Mouse (Mus musculus) left cerebral cortex, postnatal 4 days (tissue): Measurements from ENCODE around the gene Pomp. TPM values are rescaled to one million over a fixed set of nuclear protein-coding genes. Genes with fewer than 3 reads are reported as not detected.

Source experiments
- DNase-seq: peaks from one replicate; pipeline ENCODE4 v3.0.0-alpha.2; 2022
- intact Hi-C: fragments of 180-260 bp; cut with DNase I; formaldehyde crosslinking; loops from one replicate; pipeline ENCODE4 v1.15.1; 2025
- total RNA-seq, 2 experiments: library from RNA; stranded (reverse); gene quantifications; 2 replicates each; pipeline ENCODE4 v1.2.3; 2021

Gene Pomp
- total RNA-seq: 100 to 1,000 TPM; 143 to 160 TPM

DNA sequence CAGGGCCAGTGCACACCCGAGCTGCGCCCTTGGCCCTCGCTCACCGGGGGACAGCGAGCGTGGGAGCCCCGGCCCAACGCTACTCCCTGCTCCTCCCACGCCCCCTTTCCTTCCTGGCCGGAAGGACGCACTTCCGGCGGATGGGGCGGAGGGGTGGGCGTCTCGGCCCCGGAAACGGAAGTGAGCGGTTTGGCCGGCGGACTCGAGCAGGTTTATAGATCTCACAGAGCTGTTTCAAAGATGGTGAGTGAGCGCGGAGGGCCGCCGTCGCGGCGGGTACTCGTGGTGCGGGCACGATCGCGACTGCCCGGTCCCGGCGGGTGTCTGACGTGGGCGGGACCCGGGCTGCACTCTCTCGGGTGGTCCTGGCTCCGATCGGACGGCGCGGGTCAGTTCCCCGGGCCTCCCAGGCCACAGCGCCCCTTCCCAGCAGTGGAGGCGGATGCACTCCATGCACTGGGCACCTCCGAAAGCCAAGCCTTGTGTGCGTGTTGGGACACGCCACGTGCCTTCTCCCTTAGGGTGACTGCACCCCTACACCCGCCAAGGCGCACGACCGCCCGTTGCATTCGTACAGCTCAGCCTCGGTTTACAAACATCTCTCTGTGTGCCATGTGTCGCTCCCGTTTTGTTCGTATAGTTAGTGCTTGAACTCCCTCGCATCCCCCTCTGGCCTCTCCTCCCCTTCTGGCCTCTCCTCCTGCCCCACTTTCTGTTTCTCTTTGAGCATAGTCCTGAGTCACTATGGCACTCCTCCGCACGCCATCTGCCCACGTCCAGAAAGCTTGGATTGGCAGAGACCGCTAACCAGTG lies at the start of gene Pomp:
Pomp (plus strand) TSS at position 13 of the 813 bp plus-strand sequence.
- DNase-seq: peak; percentile 89
- intact Hi-C loops: no loop called here

DNA sequence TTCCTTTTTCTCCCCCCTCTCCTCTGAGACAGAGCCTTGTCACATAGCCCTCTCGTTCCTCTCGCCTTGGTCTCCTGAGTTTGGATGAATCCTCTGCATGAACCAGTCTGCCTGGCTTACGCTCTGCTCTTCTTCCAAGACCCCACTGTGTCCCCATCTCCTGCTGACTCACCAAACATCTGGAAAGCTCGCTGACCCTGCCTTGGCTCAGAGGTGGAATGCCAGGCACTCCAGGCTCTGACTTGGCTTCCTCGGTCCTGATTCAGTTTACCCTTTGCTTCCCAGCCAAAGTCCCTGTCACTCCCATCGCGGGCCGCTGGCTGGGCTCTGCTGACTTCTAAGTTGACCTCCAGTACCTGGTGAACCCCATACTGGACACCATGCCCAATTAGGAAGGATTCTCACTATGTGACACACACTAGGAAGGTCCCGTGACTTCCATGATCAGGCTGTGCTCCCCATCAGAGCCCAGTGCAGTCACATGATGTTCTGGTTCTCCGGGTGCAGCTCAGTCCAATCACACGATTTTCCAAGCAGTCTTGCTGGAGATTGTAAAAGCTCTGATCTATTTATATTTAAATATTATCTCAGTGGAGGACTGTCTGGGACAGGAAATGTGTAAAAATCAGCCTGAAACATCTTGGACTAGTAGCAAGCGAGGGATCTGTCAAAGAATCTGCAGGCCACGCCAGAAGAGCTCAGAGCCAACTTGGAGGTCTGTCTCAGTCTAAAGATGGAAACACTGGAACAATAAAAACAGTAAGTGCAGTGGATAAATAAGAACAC lies 47.8 kb upstream of the Pomp start:
- intact Hi-C loops: no loop called here
- no peak for DNase-seq

DNA sequence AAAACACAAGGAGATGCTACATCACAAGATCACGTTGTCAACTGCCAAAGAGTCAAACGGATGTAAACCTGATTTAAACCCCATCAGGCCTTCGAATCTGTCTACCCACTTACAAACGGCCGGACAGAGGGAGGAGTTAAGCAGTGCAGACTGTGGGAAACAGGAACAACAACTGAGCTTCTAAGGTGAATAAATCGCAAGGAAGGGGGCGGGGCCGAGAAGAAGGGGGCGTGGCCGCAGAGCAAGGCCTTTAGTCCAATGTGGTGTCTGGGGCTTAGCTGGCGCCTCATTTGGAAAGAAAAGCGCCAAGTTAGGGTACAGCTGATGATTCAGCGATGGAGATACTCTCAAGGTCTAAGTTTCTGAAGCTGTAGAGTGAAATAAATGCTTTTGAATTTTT lies 45.3 kb upstream of the Pomp start:
- DNase-seq: no peak
- intact Hi-C loops: no loop called here

DNA sequence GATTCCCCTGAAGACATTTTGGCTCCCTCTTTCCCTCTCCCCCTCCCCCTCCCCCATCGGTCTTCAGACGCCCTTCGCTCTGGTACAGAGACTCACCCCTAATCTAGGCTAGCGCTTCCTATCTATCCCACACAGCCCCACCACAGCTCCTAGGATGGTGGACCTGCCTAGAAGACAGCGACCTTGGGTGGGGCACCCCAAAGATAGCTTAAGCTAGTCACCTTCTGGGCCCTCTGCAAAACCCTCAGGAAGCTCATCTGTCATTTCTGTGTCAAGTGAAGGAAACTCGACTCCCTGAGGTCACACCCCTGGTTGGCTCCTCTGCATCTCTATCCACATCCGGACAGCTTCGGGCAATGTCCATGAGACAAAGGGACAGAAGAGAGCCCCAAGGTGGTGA lies 44.7 kb upstream of the Pomp start:
- intact Hi-C loops: no loop called here
- no peak for DNase-seq

DNA sequence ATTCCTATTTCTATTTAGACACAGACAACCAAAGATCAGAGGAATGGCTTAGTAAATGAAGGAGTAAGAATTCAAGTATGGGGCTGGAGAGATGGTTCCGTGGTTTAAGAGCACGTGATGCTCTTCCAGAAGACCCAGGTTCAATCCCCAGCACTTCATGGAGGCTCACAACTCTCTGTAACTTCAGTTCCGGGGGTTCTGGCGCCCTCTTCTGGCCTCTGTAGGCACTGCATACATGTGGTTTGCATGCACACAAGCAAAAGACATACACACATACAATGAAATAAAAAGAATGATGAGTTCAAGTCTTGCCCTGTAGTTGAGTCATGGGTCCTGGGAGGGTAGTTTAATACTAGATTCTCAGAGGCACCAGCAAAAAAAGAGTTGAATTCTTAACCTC lies 43.8 kb upstream of the Pomp start:
- no peak for DNase-seq
- intact Hi-C loops: no loop called here

DNA sequence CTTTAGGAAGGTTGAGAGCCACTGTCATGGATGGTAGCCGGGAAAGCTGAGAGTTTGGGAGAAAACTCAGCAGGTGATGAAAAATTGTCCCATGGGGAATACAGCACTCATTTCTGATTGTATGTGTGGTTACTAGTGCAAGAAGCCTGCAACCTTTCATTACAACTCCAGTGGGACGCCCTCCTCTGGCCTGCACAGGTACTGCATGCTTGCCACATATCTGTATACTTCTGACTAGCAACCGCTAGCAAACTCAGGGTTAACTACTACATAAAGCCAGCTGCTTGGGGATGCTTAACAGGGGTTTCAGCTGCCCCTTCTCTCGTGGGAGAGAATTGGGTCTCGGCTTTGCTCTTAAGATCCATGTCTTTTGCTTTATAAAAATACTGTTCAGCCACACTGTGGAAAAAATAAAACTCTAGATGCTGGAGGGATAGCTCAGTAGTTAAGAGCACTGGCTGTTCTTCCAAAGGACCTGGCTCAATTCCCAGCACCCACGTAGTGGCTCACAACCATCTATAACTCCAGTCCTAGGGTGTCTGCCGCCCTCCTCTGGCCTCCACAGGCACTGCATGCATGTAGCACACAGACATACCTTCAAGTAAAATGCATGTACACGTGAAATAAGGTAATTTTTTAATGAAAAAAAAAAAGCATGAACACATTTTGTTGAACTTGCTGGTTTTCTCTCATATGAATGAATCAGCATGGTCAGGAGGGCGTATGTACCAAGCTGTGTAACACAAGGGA lies 42.3 kb upstream of the Pomp start:
- intact Hi-C loops: no loop called here
- DNase-seq: no peak

DNA sequence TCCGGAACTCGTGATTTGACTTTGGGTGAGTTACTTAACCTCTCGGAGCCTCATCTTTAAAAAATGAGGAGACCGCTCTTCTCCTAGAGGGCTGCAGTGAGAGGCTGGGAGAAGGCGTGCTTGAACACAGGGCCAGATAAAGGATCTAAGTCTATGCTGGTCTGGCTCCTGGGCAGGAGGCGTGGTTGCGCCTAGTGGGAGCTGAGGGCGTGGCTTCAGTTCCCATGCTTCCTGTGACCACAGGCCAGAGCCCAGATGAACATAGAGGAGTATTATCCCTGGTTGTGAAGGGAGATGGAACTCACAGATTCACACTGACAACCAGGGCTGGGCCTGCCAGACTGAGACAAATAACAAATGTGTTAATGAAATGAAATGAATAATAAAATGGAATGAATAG lies 41.4 kb upstream of the Pomp start:
- no peak for DNase-seq
- intact Hi-C loops: no loop called here

DNA sequence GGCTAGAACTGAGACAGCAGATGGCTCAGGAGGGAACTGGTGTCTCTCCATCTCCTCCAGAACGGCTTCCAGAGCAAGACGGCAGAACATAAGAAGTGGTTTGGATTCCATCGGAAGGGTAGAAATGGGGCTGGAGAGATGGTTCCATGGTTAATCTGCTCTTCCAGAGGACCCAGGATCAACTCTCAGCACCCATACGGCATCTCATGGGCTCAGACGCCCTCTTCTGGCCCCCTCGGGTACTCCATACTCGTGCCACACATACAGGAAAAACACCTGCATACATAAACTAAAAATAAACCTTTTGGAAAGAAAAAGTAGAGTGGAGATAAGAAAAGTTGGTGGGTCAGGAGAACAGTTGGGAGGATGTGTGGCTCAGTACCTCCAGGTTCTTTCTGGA lies 40.4 kb upstream of the Pomp start:
- DNase-seq: no peak
- intact Hi-C loops: no loop called here

DNA sequence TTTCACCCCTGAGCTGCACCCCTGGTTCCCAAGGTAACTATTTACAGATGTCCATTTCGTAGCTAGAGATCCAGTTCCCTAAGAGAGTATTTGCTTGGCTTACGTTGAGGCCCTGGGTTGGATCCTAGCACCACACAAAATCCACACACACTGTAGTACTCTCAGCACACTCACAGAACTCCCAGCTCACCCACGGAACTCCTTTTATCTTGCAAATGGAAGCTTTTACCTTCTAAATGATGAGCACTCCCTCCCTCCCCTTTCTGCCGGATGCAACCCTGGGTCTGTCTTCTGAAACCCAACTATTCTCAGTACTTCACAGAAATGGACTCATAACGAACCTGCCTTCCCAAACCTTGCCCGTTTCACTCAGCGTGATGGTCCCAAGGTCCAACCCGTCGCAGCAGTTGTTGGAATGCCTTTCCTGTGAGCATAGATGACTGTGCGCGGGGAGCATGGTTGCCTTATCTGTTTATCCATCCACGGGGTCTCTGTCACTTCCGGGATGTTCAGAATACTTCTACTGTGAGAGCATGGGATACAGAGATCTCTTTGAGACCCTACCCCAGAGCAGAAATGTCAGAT lies 36.1 kb upstream of the Pomp start:
- no peak for DNase-seq
- intact Hi-C loops: no loop called here

DNA sequence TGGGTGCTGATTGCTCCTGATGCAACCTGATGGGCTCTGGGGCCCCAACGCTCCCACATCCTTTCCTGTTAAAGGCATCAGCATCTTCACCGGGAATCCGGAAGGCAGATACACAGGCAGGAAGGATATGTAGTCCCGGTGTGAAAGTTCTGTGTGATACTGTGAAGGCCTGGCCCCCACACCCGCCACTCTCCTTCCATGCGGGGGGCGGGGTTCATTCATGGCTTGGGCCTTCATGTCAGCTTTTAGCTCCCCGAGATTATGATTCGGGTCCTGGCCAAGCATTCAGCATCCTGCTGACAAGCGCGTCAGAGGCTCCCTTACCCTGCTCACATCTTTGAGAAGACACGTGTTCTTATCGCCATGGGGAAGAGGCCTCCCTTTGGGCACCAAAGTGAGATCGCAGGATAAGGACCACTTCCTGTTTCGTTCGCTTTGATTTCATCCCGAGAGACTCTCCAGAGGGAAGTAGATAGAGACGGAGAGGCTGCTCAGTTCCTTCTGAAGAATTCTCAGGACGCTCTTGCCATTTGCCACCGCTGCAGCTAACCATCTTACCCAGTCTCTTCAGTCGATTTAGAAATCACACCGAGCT lies 34.8 kb upstream of the Pomp start:
- no peak for DNase-seq
- intact Hi-C loops: no loop called here

DNA sequence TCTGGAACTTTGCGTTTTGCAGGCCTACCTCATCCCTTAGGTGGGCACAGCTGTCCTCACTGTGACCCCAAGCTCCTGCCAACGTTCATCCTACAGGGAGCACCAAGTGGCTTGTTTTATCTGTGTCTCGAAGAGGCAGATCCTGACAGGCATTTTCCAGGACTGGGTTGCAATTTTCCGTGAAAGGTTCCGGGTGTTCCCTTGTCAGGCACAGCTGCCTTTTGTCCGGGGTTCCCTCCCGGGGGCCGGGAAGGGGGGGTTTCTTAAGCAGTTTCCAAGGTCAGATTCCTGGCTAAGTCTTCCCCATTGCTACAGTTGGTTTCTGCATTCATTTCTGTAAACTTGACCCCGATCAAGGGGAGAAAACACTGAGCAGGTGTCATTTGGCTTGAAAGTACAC lies 34.2 kb upstream of the Pomp start:
- no peak for DNase-seq
- intact Hi-C loops: no loop called here

DNA sequence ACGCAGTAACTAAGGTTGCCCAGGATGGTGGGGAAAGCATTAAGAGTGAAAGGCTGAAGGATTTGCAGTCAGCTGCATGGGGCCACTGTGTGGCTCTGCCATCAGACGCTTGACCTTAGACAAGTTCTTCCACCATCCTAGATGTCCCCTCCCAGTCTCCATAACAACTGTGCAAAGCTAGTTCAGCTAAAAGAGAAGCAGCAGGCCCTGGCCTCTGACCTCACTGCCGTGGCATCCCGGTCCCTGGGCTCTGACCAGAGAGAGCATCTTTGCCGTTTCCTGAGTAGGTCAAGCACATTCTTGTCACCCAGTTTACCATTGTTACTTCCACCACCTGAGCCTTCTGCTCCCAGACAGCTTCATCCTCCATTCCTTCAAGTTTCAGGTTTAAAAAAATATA lies 33.7 kb upstream of the Pomp start:
- intact Hi-C loops: no loop called here
- DNase-seq: no peak

DNA sequence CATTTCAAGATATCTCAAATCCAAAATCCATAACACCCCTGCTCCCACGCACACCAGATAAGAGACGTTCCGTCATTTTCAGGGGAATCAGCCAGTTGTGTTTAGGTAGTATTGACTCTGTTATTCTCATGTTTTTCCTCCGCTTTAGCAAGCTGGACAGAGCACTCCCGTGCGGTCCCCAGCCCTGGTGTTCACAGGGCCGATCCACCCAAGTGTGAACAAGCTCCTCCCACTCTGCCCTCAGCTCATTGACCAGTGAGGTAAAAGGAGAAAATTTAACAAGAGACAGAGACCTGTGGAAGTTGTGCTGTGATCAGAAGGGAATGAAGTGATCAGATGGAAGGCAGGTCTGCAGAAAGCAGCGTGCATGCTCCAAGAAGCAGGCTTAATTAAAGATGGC lies 31.4 kb upstream of the Pomp start:
- no peak for DNase-seq
- intact Hi-C loops: no loop called here

DNA sequence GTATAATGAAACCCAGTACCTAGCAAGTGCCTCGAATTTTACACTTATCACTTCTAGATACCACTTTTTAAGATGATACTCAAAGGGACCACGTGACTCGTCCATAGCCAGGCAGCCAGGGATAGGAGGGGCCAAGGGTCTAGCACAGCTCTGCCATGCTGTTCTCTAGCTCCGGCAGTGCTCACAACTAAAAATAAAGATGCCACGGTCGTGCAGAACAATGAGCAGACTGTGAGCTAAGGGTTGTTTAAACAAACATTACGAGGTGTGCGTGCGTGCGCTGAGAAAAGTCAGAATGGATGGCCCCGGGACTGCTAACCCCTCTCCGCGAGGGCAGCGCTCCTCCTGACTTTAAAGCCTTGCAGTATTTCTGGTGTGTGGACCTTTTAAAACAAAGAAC lies 27.4 kb upstream of the Pomp start:
- intact Hi-C loops: no loop called here
- DNase-seq: no peak

DNA sequence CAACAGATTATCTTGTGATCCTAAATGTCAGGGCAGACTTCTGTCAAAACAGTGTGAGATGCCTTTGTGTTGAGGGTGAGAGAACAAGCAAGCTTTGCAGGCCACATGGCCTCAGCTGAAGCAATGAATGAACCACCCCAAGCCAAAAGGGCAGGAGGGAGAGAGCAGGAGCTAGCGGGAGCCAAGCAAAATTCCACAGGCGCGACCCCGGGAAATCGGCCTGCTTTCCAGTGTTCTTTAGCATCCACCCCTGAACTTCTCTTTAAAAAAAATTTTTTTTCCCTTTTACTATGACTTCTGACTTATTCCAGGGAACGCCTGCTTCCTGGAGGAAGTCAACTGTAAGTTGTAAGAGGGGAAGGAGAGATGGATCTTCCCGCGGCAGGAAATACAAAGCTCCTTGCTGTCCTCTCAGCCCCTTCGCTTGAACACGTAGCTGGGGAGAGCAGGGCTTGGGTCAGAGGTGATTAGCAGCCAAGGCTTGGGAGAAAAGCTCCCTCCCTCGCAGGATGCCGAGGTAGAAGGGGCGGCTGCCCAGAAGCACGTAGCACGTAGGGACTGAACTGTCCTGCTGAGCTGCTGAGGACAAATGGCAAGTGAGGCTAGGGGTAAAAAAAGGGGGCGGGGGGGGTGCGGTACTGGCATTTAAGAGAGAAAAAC lies 25.3 kb upstream of the Pomp start:
- no peak for DNase-seq
- intact Hi-C loops: no loop called here

DNA sequence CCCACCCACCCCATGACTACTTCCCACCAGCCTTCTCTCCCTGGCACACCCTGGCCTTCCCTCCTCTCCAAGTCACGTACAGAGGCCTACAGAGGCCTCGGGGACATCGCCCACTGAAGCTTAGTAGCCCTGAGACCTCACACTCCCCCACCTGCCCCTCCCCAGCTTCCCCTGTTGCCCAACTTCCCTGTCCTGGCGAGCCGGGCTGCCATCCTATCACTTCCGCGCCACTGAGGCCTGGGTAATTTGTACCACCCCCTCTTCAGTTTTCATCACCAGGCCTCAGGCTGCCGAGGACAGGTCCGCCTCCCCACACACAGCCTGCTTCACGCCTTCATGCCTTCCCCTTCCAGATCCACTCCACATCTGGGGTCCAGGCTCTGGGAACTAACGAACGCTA lies 20.8 kb upstream of the Pomp start:
- DNase-seq: no peak
- intact Hi-C loops: no loop called here

DNA sequence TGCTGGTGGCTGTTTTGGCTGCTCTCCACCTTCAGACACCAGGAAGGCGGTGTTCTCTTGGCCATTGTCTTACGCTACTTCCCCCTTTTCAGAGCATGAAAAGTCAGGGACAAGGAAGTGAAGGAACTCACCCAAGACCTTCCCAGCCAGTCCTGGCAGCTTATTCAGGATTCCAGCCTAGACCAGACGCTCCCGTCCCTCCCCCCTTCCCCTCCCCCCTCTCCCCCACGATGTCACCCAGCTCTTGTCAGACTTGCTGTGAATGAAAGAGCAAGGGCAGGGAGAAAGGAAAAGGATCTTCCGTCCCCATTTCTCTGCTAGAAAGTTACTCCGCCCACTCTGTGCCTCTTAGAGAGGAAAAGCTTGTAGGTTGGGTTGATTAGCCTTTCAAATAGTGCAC lies 16.9 kb upstream of the Pomp start:
- no peak for DNase-seq
- intact Hi-C loops: loop anchor here (10.0 kb wide), 4 partner anchors 119 to 519 kb away; partner anchors contain the start of genes Flt1, Flt3 and Urad

DNA sequence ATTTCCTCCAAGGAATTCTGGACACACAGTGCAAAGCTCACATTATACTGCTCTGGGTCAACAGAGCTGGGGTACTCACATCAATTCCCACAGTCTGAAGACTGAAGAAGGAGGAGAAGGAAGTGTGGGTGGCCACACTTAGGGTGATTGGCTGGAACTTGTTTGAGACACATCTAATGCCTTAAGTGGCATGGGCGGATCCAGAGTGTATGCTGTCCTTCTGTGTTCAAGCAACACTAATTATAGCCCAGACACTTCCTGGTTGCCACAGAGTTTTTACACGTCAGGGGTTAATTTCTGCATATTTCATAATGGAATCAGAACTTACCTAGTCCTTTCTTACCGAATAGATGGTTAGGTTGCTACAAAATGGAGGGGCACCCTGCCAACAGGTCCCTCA lies 14.9 kb upstream of the Pomp start:
- no peak for DNase-seq
- intact Hi-C loops: loop anchor here (10.0 kb wide), 4 partner anchors 121 to 521 kb away; partner anchors contain the start of genes Flt1, Flt3 and Urad

DNA sequence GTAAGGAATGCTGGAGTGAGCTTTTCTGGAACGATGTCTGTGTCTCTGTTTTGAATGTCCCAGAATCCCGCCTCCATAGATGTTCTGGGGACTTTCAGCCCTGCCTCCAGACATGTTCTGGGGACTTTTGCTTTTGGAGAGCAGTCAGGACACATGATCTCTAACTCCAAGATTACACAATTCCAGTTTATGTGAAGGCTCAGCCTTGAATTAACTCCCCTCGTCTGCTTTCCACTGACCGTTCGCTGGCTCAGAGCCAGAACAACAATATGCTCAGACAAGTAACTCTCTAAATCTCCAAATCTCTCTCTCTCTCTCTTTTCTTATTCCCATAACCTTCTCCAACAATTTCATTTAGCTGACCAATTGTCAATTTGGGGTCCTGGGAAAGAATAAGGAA lies 12.9 kb upstream of the Pomp start:
- intact Hi-C loops: loop anchor here (10.0 kb wide), 4 partner anchors 123 to 523 kb away; partner anchors contain the start of genes Flt1, Flt3 and Urad
- DNase-seq: no peak
